Mouse (Mus musculus): ENCODE measurements around the gene Jmjd8.

Gene Jmjd8

DNA sequence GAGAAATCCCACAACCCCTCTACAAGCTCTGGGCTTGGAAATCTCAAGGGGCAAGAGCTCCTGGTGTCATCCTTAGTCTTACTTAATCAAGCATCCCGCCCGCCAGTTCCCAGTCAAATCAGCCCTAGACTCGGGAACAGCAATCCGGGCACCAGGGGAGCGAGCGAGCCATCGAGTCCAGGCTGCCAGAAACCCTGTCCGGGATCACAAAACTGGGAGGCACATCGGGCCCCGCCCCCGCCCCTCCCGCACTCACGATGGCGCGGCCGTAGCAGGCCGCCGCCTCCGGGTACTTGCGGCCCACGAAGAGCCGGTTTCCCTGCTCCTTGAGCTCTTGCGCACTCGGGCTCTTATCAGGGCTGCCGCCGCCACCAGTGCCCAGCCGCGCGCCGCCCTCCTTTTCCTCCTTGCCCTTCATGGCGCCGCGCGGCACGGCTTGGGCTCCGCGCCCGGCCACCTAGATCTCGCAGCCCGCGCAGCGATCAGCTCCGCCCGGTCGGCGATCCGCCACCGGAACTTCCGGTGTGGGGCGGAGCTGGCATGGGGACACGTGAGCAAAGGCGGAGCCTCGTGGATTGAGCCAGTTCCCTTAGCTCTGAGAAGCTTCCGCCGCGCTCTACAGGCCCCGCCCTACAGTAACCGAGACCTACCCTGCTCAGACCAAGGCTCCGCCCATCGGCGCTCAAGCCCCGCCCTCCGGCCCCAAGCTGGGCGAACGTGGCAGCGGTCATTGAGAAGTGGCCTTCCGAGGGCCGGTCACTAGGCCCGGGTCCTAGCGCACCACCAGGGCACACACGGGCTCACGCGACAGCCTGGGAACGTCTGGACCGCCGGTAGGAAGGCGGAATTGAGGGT lies 4.0 kb downstream of the Jmjd8 start:
- peak; percentile 98 to 99 for DNase-seq (ENCODE audit: low spot score in 2 of 2)

DNA sequence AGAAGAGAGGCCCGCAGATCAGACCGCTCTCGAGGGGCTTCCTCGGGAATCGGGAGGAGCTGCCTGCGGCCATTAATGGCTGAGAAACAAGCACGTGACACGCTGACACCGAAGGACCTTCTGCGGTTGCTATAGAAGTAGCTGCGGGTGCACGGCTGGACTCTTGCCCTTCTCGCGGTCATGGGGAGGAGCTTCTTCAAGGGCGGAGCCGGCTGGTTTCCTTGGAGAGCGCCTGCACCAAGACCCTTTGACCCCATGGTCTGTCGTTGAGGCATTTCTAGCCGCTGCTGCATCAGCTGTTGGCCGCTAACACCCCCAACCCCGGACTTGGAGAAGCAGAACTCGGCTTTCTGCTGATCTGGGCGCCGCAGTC lies 4.6 kb downstream of the Jmjd8 start, which contains the start of gene Stub1:
Stub1 (minus strand) TSS at position 114 of the 373 bp plus-strand sequence.
- peak; percentile 87 to 90 for DNase-seq (ENCODE audit: low spot score in 2 of 2)

DNA sequence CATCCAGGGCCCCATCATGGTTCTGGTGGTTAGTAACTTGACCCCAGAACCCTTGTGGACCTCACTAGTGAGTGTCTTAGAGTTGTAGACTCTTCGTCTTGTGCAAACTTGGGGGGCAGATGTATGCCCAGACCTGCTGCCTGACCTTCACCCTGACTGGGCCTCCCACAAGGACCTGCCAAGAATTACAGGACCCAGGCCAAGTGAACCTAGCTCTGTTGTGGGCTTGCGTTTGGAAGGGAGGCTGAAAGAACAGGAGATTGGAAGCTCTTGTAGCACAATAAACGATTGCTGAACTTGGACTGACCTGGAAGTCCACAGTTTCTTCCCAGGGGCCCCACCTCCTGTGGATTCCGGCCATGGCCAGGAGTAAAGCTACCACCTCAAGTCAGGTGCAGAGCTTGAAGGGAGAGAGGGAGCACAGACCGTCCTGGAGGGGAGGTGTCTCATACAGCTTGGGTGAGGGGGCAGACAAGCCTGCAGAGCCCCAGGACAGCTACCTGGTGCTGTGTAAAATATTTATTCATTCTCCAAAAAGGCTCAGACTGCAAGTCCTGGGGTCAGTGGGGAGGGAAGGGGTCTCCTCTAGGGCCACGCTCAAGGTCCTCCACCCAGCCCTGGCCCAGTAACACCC lies 5.4 kb downstream of the Jmjd8 start:
- no peak for DNase-seq (ENCODE audit: low spot score in 2 of 2)

DNA sequence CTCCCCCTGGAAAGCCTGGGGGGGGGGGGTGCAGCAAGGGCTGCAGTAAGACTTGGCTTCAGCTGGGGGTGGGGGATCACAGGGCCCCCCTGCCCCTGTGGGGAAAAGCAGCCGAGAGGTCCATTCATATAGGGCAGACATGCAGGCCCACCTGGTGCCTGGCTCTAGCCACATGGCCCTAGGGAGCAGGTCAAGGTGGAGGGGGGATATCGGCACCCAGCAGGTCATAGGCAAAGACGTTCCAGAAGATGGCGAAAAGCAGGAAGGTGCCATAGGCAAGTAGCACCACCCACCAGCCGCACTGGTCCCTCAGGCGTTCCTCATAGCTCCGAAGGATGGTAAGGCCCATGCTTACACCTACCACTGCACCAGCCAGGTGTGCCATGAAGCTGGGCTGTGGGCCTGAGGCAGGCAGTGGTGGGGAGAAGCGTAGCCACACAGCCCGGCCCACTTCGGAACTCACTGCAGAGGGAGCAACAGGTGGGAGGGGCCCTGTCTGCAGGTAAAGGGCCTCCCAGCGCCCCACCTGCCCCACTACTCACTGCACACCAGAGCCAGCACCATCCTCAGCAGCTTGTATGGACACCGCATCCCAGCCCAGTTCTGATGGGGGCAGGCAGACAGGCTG lies 6.0 kb downstream of the Jmjd8 start:
- no peak for DNase-seq (ENCODE audit: low spot score in 2 of 2)

DNA sequence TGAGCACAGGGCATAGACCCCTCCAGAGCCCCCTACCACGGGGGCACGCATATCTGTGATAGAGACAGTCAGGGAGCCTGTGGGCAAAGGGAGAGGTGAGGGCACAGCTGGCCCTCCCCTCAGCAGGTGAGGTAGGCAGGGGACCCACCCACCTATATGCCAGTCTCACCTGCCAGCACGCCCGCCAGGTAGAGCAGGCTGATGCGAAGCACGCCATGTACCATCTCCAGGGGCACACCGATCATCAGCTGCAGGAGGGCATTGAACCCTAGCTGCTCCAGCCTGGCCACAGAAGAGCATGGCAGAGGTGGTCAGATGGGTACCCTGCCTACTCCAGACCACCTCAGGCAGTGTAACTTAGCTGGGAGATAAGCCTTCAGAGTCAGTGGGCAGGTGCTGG lies 6.6 kb downstream of the Jmjd8 start:
- DNase-seq (ENCODE audit: low spot score in 2 of 2), result no peak

DNA sequence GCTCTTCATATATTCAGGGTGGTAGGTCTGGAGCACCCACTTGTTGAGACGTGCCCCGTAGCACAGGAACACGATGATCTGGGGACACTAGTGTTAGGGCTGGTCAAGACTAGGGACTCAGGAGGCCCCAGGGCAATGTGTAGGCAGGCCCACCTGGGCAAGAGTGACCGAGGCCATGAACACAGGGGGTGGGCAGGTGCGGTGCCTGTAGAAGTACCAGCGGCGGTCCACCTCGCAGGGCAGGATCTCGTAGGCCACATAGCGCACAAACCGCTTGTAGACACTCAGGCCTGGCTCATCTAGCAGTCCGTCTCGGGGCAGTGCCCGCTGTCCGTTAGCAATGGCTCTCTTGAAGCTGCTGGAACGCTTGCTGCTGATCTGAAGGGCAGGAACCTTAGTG lies 7.1 kb downstream of the Jmjd8 start:
- DNase-seq (ENCODE audit: low spot score in 2 of 2), result no peak

DNA sequence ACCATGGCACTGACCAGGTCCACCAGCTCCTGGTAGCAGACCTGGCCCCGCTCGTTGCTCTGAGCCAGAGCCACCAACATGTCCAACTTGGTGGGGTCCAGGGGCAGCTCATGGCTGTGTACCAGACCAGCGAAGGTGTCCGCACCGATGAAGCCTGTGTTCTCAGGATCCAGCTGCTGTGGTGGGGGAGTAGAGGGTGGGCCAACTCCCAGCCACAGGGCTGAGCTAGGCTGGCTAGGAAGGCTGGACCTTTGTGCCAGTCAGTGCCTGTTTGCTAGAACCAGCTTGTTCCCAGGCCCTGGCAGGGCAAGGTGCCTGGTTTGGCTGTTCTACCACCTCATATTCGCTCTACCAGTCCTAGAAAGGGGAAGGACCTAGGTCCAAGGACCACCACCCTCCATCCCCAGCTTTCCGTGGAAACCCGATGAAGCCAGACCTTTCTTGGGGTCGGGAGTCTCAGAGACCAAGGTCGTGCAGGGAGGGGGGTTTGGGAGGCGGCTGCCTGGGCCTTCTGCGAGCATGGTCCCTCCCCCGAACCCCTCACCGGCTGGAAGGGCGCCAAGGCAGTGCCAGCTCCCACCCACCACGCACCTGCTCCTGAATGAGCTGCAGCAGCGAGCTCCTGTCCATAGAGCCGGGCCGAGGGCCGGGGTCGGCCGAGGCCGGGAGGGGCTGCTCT lies 7.9 kb downstream of the Jmjd8 start:
- no peak for DNase-seq (ENCODE audit: low spot score in 2 of 2)

DNA sequence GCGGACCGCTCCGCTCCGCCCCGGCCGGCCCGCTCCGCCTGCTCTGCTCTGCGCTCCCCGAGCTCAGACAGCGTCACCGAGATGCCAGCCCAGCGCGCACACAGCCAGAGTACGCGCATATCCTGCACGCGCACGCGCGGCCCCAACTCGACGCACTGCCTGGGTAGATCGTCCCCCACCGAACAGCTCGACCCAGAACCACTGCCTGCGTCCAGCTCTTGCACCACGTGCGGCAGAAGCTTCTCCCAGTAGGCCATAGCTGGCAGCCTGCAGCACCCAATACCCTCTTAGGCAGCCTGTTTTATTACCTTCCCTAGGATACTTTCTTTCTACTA lies 8.4 kb downstream of the Jmjd8 start, which contains the start of gene Rhbdl1:
Rhbdl1 (minus strand) TSS at position 220 of the 335 bp plus-strand sequence.
- DNase-seq (ENCODE audit: low spot score in 2 of 2), result peak; percentile 82 to 83

DNA sequence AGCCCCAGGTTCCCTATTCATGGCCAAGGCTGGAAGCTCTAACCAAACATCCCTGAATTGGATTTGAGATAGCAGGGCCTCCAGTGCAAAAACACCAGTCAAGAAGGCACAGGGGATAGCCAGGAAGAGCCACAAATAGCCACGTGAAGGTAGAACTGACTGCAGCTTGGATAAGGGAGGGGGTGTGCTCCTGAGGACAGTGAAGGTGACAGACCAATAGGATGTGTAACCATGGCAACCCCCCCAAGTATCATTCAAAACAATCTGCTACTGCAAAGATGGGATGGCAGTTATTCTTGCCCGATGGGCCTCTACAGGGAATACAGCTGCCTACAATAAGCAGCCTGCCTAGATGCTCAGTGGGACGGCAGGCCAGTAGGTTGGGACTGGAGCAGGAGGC lies 8.9 kb downstream of the Jmjd8 start:
- DNase-seq (ENCODE audit: low spot score in 2 of 2), result no peak

DNA sequence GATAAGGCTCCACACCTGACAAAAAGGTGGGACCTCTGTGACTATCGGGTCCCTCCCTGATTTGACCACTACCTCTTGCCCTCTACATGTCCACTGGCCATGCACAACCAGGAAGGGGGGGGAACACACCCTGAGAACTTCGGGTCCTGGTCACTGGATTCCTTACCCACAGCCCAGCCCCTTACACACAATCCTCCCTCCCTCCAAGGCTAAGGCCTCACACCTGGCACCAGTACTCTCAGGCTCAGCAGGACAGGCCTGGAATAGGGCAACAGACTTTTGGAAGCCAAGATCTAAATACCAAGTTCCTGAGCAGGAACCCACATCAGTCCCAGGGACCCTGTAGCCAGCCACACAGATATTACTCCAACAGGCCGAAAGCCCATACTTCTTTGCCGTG lies 10.2 kb downstream of the Jmjd8 start:
- no peak for DNase-seq (ENCODE audit: low spot score in 2 of 2)

DNA sequence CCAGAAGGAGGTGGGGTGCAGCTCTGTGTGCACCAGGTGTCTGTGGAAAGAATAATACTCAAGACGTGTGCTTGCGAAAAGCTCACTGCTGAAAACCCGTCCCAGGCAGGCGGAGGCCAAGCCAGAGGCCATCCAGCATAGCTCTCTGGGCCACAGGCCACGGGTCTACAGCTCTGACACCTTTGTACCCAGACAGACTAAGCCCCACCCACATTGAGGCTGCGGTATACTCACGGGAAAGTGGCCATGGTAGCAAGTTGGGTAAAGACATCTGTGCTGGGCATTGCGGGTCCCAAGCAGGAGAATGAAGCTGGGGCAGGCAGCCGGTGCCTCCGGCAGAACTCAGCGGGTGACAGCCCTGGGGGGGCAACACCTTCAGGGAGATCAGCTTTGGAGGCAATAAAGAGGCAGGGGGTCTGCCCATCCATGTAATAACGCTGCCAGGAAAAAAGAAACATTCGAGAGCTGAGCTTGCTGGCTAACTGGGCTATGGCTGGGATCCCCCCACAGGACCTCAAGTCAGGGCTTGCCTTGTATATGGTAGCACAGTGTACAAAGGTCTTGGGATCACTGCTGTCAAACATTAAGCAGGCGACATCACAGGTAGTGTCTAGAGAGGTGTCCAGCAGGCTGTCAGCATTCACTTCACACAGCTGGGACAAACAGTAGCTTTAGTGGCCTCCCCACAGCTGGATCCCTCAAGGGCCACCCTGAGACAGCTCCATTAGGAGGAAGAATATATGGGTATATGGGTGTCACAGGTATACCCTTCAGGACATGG lies 11.0 kb downstream of the Jmjd8 start:
- no peak for DNase-seq (ENCODE audit: low spot score in 2 of 2)

DNA sequence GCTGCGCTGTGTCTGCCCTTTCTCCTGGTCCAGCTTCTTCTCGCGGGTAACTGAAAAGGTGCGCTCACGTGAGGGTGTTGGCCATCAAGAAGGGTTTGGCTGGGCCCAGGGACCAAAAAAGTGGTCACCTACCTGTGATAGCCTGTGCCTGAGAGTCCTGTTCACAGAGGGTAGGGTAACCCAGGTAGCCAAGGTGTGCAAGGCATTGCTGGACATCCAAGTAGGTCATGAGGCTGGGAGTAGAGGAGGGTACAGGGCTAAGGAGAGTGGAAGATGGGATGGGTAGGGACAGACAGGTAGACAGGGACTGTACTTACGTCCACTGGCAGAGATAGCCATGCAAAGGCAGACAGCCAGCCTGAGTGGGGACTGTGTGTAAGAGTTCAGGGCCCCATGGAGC lies 11.9 kb downstream of the Jmjd8 start:
- no peak for DNase-seq (ENCODE audit: low spot score in 2 of 2)

DNA sequence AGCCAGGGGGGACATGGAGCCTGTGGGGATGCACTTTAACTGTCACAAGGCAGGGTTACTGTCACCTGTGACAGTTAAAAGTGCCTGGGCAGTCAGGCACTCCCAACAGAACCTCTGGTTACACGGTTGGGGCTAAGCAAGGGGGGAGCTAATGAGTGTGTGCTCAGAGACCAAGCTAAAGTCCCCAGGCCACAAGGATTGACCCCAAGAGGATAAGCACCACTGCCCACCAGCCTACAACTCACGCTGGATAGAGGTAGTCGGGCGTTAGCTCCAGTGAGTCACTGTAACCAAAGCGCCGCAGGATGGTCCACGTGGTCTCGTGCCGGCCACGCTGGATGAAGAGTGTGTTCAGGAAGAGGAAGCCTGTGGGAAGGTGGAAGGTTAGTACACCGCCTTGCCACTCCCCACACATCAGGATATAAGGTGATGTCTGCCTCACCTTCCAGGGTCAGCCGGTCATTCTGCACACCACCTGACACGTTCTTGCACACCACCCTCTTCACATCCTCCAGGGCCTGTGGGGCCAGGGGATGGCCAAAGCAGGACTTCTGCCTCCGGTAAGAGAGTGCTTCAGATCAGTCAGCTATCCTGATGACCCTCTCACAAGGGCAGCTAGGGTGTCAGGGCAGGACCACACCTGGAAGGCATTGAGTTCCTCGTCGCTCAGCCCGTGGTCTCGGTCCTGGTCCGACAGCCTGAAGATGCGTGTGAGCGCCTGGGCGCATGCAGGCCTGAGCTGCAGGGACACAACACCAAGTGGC lies 12.6 kb downstream of the Jmjd8 start, which contains the start of gene Gm20683:
Gm20683 (minus strand) TSS at position 647 of the 764 bp plus-strand sequence.
- no peak for DNase-seq (ENCODE audit: low spot score in 2 of 2)

DNA sequence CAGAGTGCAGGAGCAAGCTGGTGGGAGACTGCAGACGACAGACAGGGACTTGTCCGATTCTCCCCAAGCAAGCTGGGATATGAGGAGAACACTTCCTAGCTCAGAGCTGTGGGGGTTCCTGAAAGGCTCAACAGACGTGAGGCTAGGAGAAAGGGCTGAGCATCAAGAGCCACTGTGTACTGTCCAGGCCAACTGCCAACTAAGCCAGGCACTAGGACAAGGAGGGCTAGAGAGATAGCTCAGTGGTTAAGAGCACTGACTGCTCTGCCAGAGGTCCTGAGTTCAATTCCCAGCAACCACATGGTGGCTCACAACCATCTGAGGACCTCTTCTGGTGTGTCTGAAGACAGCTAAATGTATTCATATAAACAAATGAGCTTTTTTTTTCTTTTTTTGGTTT lies 13.8 kb downstream of the Jmjd8 start:
- DNase-seq (ENCODE audit: low spot score in 2 of 2), result no peak

DNA sequence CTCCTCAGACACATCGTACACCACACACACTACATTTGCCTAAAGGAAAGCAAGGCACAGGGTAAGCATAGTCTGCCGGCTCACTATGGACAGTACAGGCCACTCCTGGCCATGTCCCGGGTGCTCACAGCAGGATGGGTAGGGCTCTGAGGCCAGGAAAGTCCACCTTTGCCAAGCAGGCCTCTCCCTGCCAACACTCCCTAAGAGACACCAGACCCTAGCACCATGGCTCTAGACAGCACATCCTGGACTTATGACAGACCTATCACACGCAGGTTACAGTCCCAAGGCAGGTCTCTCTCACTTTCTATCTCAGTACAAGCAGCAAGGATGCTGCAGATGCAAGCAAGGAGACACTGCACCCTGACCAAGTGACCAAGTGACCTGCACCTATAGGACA lies 14.5 kb downstream of the Jmjd8 start:
- no peak for DNase-seq (ENCODE audit: low spot score in 2 of 2)

DNA sequence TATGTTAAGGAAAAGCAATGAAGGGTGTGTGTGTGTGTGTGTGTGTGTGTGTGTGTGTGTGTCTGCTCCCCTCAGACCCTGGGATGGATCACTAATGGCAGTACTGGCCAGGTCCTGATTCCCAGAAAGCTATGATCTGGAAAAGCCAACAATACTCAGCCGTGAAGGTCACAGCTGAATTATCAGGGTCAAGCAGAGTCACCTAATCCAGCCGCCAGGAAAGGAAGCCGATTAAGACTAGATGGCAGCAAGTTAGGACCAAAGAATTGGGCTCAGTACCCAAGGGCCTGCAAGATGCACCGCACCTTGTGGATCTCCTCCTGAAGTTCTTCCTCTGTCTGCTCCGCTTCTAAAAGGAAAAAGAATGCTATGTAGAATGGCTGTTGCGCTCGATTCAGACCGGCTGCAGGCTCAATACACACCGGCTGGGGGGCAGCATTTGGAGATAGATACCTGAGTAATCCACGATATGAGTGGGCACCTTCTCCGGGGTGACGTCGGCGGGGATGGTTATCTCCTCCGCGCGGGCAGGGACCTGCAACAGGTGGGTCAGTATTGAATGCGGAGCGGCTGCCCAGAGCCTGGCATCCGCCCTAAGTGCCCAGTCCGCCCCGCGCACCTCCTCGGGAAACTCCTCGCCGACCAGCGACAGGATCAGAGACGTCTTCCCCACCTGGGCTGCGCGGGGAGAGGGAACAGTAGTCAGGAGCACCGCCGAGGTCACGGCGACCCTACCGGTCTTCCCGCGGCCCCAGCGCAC lies 15.1 kb downstream of the Jmjd8 start:
- DNase-seq (ENCODE audit: low spot score in 2 of 2), result no peak

DNA sequence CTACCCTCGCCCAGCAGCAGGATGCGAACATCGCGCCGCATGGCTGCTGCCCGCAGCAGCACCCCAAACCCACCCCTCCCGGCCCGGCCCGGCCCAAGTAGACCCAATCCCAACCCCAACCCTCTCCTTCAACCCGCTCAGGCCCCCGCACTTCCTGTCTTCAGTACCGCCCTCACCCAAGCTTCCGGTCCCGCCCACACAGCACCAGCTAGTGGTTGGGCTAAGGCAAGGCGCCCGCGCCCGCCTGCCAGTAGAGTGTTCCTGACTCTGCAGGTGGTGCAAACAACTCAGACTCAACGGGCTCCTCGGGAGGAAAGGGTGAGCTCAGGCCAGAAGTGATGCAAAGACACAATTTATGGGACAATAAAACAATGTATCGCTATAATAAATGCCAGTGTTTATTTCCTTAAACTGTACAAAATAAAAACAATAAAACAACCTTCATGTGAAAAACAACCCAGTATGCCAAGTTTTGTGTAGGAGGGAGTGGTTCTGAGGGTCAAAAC lies 15.8 kb downstream of the Jmjd8 start, which contains the start of gene Rhot2:
Rhot2 (minus strand) TSS at position 456 of the 506 bp plus-strand sequence.
- peak; percentile 93 for DNase-seq (ENCODE audit: low spot score in 2 of 2)

DNA sequence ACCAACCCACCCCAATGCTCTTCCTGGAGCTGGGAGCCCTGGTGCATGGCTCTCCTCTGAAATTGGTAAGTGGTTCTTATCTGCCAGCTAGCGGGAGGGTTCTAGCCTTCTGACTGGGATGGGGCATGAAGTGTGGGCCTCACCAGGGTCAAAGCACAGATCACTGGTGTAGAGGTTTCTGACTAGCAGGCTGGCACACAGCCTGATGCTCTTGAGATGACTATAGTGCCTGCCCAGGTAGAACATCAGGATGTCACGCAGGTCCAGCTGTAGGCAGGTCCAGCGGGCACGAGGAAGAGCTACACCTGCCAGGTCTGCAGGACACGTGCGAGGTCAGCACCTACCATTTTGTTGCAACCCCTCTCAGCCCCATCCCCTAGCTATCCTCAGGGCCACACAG lies 31.6 kb downstream of the Jmjd8 start:
- no peak for DNase-seq (ENCODE audit: low spot score in 2 of 2)

DNA sequence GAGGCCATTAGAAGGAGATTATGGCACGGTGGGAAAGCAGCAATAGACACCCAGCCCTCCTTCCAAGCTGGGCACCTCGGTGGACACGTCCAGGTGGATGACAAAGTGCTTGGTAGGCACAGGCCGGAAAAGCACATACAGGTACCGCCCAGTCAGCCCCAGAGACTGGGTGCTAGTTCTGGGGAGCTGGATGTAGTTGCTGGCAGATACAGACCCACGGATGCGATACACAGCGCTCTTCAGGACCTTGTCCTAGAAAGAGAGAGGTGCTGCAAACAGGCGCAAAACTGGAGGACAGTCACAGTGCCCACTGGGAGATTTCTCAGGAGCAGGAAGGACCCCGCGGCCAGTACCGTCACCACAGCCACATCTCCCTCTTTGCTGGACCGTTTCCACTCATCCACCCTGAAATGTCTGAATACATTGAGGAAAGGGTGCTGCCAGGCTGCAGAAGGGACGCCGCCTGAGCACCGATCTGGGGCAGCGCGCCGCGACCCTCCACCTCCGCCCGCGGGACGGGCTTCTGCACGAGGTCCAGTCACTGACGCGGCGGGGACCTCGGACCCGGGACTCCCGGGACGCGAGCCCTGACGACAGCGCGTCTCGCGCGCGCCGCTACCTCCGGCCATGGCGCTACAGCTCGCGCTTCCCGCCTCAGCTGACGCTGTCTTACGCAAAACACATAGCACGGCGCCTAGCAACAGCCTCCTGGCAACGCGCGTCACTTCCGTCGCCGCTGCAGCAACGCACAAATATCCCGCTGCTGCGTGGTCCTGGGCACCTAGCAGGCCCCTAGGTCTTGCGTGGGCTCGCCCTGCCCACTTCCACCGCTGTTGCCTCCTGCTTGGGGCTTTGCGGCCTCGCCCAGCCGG lies 32.4 kb downstream of the Jmjd8 start, which contains the start of gene Wdr90:
Wdr90 (minus strand) TSS at position 670 of the 872 bp plus-strand sequence.
- DNase-seq (ENCODE audit: low spot score in 2 of 2), result peak; percentile 90 to 92
